In the genomic region with DNA sequence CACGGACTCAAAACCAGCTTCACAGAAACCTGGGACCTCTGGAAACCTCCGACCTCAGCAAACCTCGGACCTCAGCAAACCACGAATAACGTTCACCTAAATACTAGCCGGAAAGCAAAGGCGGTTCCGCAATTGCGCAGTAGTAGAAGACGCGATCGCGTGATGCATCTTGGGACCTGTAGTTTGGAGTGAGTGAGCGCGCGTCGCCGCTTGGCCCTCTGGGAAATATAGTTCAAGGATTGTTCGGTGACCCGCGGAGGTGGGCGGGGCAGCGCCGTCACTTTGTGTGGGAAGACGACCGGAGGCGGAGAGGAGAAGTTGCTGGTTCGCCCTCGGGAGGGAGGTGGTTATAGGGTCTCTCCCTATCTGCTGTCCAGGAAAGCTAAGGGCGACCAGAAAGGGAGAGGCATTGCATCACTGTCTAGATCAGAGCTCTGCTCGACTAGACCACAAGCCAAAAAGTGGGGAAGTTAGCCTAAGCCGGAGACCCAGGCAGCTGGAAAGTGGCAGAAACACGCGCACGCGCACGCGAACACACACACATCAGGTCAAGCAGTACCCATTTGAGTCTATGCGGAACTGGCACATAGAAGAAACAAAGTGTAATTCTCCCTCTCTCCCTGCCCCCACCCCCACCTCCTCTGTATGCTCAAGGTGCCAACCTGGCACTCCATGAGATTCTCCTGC, we compare ENCODE assay signal across 8 mouse cellular contexts. TPM values are rescaled to one million over a fixed set of nuclear protein-coding genes. Genes with fewer than 3 reads are reported as not detected.
DNase-seq lines count a peak whose midpoint lies in the region; ATAC-seq lines count a peak whose summit lies in the region.

A gene (minus strand): TSS at position 179 of the 687 bp plus-strand sequence.

- DNase-seq in adipocyte (ENCODE audit: low spot score), result peak; percentile 99
- peak; percentile 100 for DNase-seq in embryo, embryonic 10 days (ENCODE audit: low spot score)
- DNase-seq in gastrocnemius, postnatal 10 days, result peak; percentile 91
- peak; percentile 98 for DNase-seq in induced T-regulatory cell, adult 2 months (ENCODE audit: low read depth)
- DNase-seq in left cerebral cortex, adult 9 months (ENCODE audit: low spot score in 2 of 2), result peak; percentile 88 to 98
- peak; percentile 92 for DNase-seq in right cerebral cortex, postnatal 14 days
- peak; percentile 94 to 97 for DNase-seq in urinary bladder, postnatal 36 days (ENCODE audit: low spot score in 2 of 2)

- ATAC-seq in megakaryocyte progenitor cell, adult 5-6 weeks (replicated peaks; ENCODE audit: poor library complexity), result peak; percentile 97

RNA-seq across cellular contexts. Expression of the gene that starts here (rescaled TPM):
- 1 to 10 TPM; 4.6 to 5.3 TPM for total RNA-seq in gastrocnemius, postnatal 10 days (2021)
- 42.5 and 44.7 TPM in 2 replicates for total RNA-seq in megakaryocyte progenitor cell, adult 5-6 weeks (2015)
- total RNA-seq in megakaryocyte progenitor cell, adult 5-6 weeks (2017), result 37.3 and 43.5 TPM in 2 replicates

Comparison
In these comparisons a context has a peak if more than half of its experiments do, and no peak if none do; other contexts are left out.
1. Peak in every context shown above with its lines: DNase-seq and ATAC-seq.
2. RNA of the gene that starts here (total RNA-seq): 37.3 to 44.7 TPM in megakaryocyte progenitor cell, adult 5-6 weeks; 4.6 to 5.3 TPM in gastrocnemius, postnatal 10 days; every median in the first group is over 4 times any median in the second.